Mouse (Mus musculus): ENCODE measurements around the gene Gfi1b. TPM values are rescaled to one million over a fixed set of nuclear protein-coding genes. Genes with fewer than 3 reads are reported as not detected.
A peak's percentile ranks its signal among the peaks of the same experiment; 100 is the strongest.

The Gfi1b gene
- polyA plus RNA-seq (2014; fragmentation: Nextera tagmentation; extraction: Ambion mirVana), result 0.77 and 2.2 TPM in 2 replicates

- no peaks in the 10 kb centered on the region for H3K9me3 ChIP-seq (ENCODE audit: control insufficient read depth, low read length)
- H3K4me2 ChIP-seq (ENCODE audit: low read depth, severe bottlenecking), result no peak within 1 kb of the TSS
- H3K27me3 ChIP-seq (ENCODE audit: control insufficient read depth, insufficient read depth, low read length), result peaks cover 20% of the 10 kb centered on the region
- WGBS, result 7% methylated on average over 16 of the region's 16 CpGs
- DNase-seq (ENCODE audit: low spot score) (peak; percentile 36), ATAC-seq (ENCODE audit: insufficient number of reproducible peaks, low FRiP score, low TSS enrichment, low read depth) (no peak)
- no peak within 1 kb of the TSS for H3K4me3 ChIP-seq (ENCODE audit: low read depth, low read length)
- H3K4me1 ChIP-seq (ENCODE audit: control insufficient read depth, insufficient read depth, low read length), result no peaks in the 10 kb centered on the region
- H3K36me3 ChIP-seq (ENCODE audit: control insufficient read depth, insufficient read depth, low read length), result no peaks in the 10 kb centered on the region
- H3K27ac ChIP-seq (replicated peaks; ENCODE audit: low read depth, low read length), result no peak within 1 kb of the TSS
- no peak within 1 kb of the TSS for H3K9ac ChIP-seq (ENCODE audit: low read length)
These were observed at the start of gene Gfi1b for GRCm38 (mm10) chr2:28621664-28622171. Gene Gfi1b, minus strand, starts transcription at chr2:28621982.

- Histone ChIP-seq H3K9ac (ENCODE audit: low read length) (no peak overlapping the region), H3K27ac (replicated peaks; ENCODE audit: low read depth, low read length) (no peak overlapping the region), H3K36me3 (ENCODE audit: control insufficient read depth, insufficient read depth, low read length) (peaks cover 19% of the 10 kb centered on the region), H3K27me3 (ENCODE audit: control insufficient read depth, insufficient read depth, low read length) (no peaks in the 10 kb centered on the region), H3K9me3 (ENCODE audit: control insufficient read depth, low read length) (no peaks in the 10 kb centered on the region), H3K4me2 (ENCODE audit: low read depth, severe bottlenecking) (no peak overlapping the region), H3K4me1 (ENCODE audit: control insufficient read depth, insufficient read depth, low read length) (no peaks in the 10 kb centered on the region), H3K4me3 (ENCODE audit: low read depth, low read length) (no peak overlapping the region)
- ATAC-seq (ENCODE audit: insufficient number of reproducible peaks, low FRiP score, low TSS enrichment, low read depth), result no peak
- WGBS, result 91% methylated on average over 2 of the region's 2 CpGs
- no peak for DNase-seq (ENCODE audit: low spot score)
These were observed 49.7 kb upstream of the Gfi1b start for GRCm38 (mm10) chr2:28671438-28671837.

GRCm38 (mm10) chr2:28665818-28666217, 44.0 kb upstream of the Gfi1b start:
- Histone ChIP-seq H3K27ac (replicated peaks; ENCODE audit: low read depth, low read length) (no peak overlapping the region), H3K9me3 (ENCODE audit: control insufficient read depth, low read length) (no peaks in the 10 kb centered on the region), H3K36me3 (ENCODE audit: control insufficient read depth, insufficient read depth, low read length) (peaks cover 6% of the 10 kb centered on the region), H3K27me3 (ENCODE audit: control insufficient read depth, insufficient read depth, low read length) (no peaks in the 10 kb centered on the region), H3K4me1 (ENCODE audit: control insufficient read depth, insufficient read depth, low read length) (peaks cover 9% of the 10 kb centered on the region), H3K4me2 (ENCODE audit: low read depth, severe bottlenecking) (no peak overlapping the region), H3K4me3 (ENCODE audit: low read depth, low read length) (no peak overlapping the region), H3K9ac (ENCODE audit: low read length) (no peak overlapping the region)
- WGBS, result 43% methylated on average over 3 of the region's 3 CpGs
- DNase-seq (ENCODE audit: low spot score) (peak; percentile 49), ATAC-seq (ENCODE audit: insufficient number of reproducible peaks, low FRiP score, low TSS enrichment, low read depth) (no peak)

GRCm38 (mm10) chr2:28662891-28663290, 41.1 kb upstream of the Gfi1b start:
- no peaks in the 10 kb centered on the region for H3K9me3 ChIP-seq (ENCODE audit: control insufficient read depth, low read length)
- H3K27me3 ChIP-seq (ENCODE audit: control insufficient read depth, insufficient read depth, low read length), result no peaks in the 10 kb centered on the region
- 91% methylated on average over 3 of the region's 3 CpGs for WGBS
- H3K27ac ChIP-seq (replicated peaks; ENCODE audit: low read depth, low read length), result no peak overlapping the region
- peaks cover 11% of the 10 kb centered on the region for H3K36me3 ChIP-seq (ENCODE audit: control insufficient read depth, insufficient read depth, low read length)
- no peak for ATAC-seq (ENCODE audit: insufficient number of reproducible peaks, low FRiP score, low TSS enrichment, low read depth)
- no peak overlapping the region for H3K4me2 ChIP-seq (ENCODE audit: low read depth, severe bottlenecking)
- DNase-seq (ENCODE audit: low spot score), result no peak
- H3K4me3 ChIP-seq (ENCODE audit: low read depth, low read length), result no peak overlapping the region
- H3K4me1 ChIP-seq (ENCODE audit: control insufficient read depth, insufficient read depth, low read length), result peaks cover 9% of the 10 kb centered on the region
- no peak overlapping the region for H3K9ac ChIP-seq (ENCODE audit: low read length)

GRCm38 (mm10) chr2:28656216-28656615, 34.4 kb upstream of the Gfi1b start:
- no peaks in the 10 kb centered on the region for H3K4me1 ChIP-seq (ENCODE audit: control insufficient read depth, insufficient read depth, low read length)
- H3K27me3 ChIP-seq (ENCODE audit: control insufficient read depth, insufficient read depth, low read length), result no peaks in the 10 kb centered on the region
- ATAC-seq (ENCODE audit: insufficient number of reproducible peaks, low FRiP score, low TSS enrichment, low read depth) (no peak), DNase-seq (ENCODE audit: low spot score) (no peak)
- WGBS, result 76% methylated on average over 8 of the region's 8 CpGs
- H3K27ac ChIP-seq (replicated peaks; ENCODE audit: low read depth, low read length), result no peak overlapping the region
- H3K9ac ChIP-seq (ENCODE audit: low read length), result no peak overlapping the region
- peaks cover 6% of the 10 kb centered on the region for H3K36me3 ChIP-seq (ENCODE audit: control insufficient read depth, insufficient read depth, low read length)
- no peak overlapping the region for H3K4me3 ChIP-seq (ENCODE audit: low read depth, low read length)
- no peak overlapping the region for H3K4me2 ChIP-seq (ENCODE audit: low read depth, severe bottlenecking)
- H3K9me3 ChIP-seq (ENCODE audit: control insufficient read depth, low read length), result no peaks in the 10 kb centered on the region

- 54% methylated on average over 2 of the region's 2 CpGs for WGBS
- Histone ChIP-seq H3K4me2 (ENCODE audit: low read depth, severe bottlenecking) (no peak overlapping the region), H3K4me1 (ENCODE audit: control insufficient read depth, insufficient read depth, low read length) (no peaks in the 10 kb centered on the region), H3K4me3 (ENCODE audit: low read depth, low read length) (no peak overlapping the region), H3K9ac (ENCODE audit: low read length) (no peak overlapping the region), H3K27ac (replicated peaks; ENCODE audit: low read depth, low read length) (no peak overlapping the region), H3K9me3 (ENCODE audit: control insufficient read depth, low read length) (no peaks in the 10 kb centered on the region), H3K27me3 (ENCODE audit: control insufficient read depth, insufficient read depth, low read length) (no peaks in the 10 kb centered on the region), H3K36me3 (ENCODE audit: control insufficient read depth, insufficient read depth, low read length) (peaks cover 2% of the 10 kb centered on the region; the same call in 1 of the 2 replicates)
- peak; percentile 55 for DNase-seq (ENCODE audit: low spot score)
- no peak for ATAC-seq (ENCODE audit: insufficient number of reproducible peaks, low FRiP score, low TSS enrichment, low read depth)
These were observed 32.5 kb upstream of the Gfi1b start for GRCm38 (mm10) chr2:28654295-28654694.

GRCm38 (mm10) chr2:28653351-28653750, 31.6 kb upstream of the Gfi1b start:
- no peaks in the 10 kb centered on the region for H3K4me1 ChIP-seq (ENCODE audit: control insufficient read depth, insufficient read depth, low read length)
- peaks cover 2% of the 10 kb centered on the region; the same call in 1 of the 2 replicates for H3K36me3 ChIP-seq (ENCODE audit: control insufficient read depth, insufficient read depth, low read length)
- no peaks in the 10 kb centered on the region for H3K27me3 ChIP-seq (ENCODE audit: control insufficient read depth, insufficient read depth, low read length)
- H3K4me2 ChIP-seq (ENCODE audit: low read depth, severe bottlenecking), result no peak overlapping the region
- no peak overlapping the region for H3K27ac ChIP-seq (replicated peaks; ENCODE audit: low read depth, low read length)
- no peaks in the 10 kb centered on the region for H3K9me3 ChIP-seq (ENCODE audit: control insufficient read depth, low read length)
- no peak for ATAC-seq (ENCODE audit: insufficient number of reproducible peaks, low FRiP score, low TSS enrichment, low read depth)
- DNase-seq (ENCODE audit: low spot score), result no peak
- WGBS, result 97% methylated on average over 7 of the region's 7 CpGs
- no peak overlapping the region for H3K4me3 ChIP-seq (ENCODE audit: low read depth, low read length)
- H3K9ac ChIP-seq (ENCODE audit: low read length), result no peak overlapping the region

- no peaks in the 10 kb centered on the region for H3K4me1 ChIP-seq (ENCODE audit: control insufficient read depth, insufficient read depth, low read length)
- no peaks in the 10 kb centered on the region for H3K27me3 ChIP-seq (ENCODE audit: control insufficient read depth, insufficient read depth, low read length)
- H3K27ac ChIP-seq (replicated peaks; ENCODE audit: low read depth, low read length), result no peak overlapping the region
- ATAC-seq (ENCODE audit: insufficient number of reproducible peaks, low FRiP score, low TSS enrichment, low read depth), result no peak
- no peak overlapping the region for H3K9ac ChIP-seq (ENCODE audit: low read length)
- H3K4me2 ChIP-seq (ENCODE audit: low read depth, severe bottlenecking), result no peak overlapping the region
- no peak for DNase-seq (ENCODE audit: low spot score)
- no peak overlapping the region for H3K4me3 ChIP-seq (ENCODE audit: low read depth, low read length)
- H3K9me3 ChIP-seq (ENCODE audit: control insufficient read depth, low read length), result no peaks in the 10 kb centered on the region
- 0 out of 2 replicates have a peak, but pooled peaks cover 2% of the 10 kb centered on the region for H3K36me3 ChIP-seq (ENCODE audit: control insufficient read depth, insufficient read depth, low read length)
These were observed 28.7 kb upstream of the Gfi1b start for GRCm38 (mm10) chr2:28650526-28650925.

- Histone ChIP-seq H3K4me1 (ENCODE audit: control insufficient read depth, insufficient read depth, low read length) (peaks cover 7% of the 10 kb centered on the region), H3K27ac (replicated peaks; ENCODE audit: low read depth, low read length) (no peak overlapping the region), H3K36me3 (ENCODE audit: control insufficient read depth, insufficient read depth, low read length) (no peaks in the 10 kb centered on the region), H3K4me3 (ENCODE audit: low read depth, low read length) (no peak overlapping the region), H3K9me3 (ENCODE audit: control insufficient read depth, low read length) (no peaks in the 10 kb centered on the region), H3K4me2 (ENCODE audit: low read depth, severe bottlenecking) (no peak overlapping the region), H3K9ac (ENCODE audit: low read length) (no peak overlapping the region), H3K27me3 (ENCODE audit: control insufficient read depth, insufficient read depth, low read length) (no peaks in the 10 kb centered on the region)
- 78% methylated on average over 3 of the region's 3 CpGs for WGBS
- DNase-seq (ENCODE audit: low spot score), result no peak
- ATAC-seq (ENCODE audit: insufficient number of reproducible peaks, low FRiP score, low TSS enrichment, low read depth), result no peak
These were observed 21.3 kb upstream of the Gfi1b start for GRCm38 (mm10) chr2:28643081-28643480.

All from limb, embryonic 11.5 days (tissue).